Mouse (Mus musculus): ENCODE data around the gene Hoxa7.

The Hoxa7 gene

DNA sequence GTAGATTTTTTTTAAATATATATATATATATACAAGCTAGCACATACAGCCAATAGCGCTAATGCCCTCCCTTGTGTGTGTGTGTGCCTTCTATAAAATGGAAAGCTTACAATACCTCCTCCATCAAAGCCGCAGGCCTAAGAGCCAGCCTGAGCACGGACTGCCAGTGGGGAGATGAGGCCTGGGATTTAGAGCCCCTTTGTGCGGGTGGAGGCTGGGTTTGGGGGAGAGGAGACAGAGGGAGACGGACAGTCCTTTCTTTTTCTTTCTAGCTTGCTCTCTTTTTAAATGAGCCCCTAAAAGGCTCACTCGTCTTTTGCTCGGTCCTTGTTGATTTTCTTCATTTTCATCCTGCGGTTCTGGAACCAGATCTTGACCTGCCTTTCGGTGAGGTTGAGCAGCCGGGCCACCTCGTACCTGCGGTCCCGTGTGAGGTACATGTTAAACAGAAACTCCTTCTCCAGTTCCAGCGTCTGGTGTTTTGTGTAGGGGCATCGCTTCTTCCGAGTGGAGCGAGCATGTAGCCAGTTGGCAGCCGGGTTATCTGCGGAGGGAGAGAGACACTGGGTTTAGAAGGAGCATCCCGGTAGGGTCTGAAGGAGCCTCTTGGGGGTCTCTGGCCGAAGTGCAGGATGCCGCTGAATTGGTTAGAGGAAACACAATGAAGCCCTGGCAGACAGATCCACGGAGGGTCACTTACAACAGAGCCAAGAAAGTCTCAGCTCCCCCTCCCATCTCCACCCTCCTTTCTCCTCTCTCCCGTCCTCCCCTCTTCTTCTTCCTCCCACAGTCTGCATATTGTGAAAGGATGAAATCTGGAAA is 2.5 kb upstream of the Hoxa7 start:
- DNase-seq = no peak

DNA sequence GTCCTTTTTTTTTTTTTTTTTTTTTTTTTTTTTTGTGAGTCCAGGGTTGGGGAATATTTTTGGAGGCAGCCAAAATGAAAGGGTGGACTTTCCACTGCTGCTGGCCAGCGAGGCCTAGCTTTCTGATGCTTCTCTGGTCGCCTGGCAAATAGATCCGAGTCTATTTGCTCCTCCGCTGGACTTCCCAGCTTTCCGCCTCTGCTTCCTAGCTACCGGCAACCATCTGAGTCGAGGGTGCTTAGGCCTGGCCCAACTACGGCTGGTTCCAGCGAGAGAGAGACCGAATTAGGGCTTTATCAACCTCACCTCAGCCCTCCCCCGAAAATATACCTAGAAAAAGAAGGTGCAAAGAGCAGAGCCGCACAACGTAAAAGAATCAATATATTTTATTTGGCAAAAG is 1.1 kb upstream of the Hoxa7 start:
- no peak for DNase-seq

DNA sequence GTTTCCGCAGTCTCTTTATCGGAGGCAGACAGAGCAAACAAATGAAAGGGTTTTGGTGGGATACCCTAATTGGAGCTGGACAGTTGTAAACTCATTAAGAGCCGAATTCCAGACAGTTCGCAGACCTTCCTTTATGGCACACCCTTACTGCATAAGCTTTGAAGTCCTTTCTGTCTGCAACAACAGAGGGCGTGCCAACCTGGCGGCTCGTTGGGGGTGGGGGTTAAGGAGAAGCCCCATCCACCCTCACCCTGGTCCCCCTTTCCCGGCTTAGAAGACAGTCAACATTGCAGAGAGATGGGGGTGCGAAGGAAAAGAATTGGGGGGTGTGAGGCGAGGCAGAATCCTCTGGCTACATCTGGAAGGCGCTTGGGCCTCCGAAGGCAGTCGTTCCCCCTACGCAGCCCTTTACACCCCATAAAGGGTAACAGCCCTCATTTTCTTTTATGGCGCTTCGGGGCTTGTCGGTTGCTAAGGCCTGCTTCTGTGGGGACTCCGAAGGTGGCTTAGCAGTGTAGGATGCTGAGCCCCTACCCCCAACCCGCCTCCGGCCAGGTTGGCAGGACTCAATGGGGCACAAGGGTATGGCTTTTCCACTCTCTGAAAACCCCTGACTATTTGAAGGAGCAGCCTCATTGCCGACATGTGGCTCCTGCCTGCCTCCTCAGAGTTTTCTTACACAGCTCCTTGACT is 485 bp upstream of the Hoxa7 start:
- no peak for DNase-seq

DNA sequence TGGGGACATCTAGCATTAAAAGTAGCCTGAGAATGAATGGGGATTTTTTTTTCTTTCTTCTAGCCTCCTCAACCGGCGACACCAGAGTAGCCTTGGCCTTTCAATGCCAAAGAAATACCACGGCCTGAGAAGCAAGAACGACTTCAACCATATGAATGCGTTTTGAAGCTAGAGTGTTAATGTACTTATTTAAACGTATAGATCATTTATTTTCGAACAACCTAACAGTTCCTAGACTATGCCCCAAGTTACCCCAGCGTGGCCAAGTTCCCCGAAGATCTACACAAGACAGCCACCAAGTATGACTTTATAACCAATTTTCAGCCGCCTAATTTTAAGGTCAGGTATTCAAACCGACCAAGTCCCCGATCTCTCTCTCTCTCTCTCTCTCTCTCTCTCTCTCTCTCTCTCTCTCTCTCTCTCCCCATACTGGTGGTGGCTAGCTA is 766 bp downstream of the Hoxa7 start:
- no peak for DNase-seq

DNA sequence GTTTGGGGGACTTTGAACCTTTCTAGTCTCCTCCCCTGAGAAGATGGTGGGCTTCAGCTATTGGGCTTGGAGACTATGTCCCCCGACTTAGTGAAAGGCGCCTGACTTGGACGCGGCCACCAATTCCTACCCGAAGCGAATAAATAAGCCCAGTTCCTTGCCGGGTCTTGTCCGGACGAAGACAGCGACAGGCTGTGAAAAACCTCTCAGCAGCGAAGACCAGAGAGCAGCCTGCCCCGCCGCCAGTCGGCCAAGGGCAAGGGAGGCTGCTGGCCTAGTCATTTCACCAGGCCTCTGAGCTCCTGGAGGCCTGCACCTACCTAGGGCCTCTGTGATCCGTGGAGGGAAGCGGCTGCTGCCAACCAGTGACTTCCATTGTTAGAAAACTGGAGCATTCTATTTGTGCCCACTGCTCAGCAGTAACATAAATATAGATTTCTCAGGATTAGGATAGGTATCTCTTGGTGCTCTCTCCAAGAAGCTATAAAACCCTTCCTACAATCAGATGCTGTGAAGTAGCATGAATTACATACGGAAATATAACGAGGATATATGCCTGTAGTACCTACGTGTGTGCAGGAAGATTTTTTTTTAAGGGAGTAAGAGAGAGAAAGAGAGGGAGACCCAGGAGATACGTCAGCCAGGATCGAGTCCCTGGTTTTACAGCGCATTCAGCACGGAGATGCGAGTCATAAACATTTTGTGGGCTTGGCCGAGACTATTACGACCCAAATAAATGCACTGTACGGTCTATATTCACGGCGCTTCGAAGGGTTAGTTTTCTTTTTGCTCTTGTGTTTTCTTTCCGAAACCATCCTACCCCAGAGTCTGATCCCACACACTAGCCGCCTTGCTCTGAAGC is 1.4 kb downstream of the Hoxa7 start:
- DNase-seq = no peak

DNA sequence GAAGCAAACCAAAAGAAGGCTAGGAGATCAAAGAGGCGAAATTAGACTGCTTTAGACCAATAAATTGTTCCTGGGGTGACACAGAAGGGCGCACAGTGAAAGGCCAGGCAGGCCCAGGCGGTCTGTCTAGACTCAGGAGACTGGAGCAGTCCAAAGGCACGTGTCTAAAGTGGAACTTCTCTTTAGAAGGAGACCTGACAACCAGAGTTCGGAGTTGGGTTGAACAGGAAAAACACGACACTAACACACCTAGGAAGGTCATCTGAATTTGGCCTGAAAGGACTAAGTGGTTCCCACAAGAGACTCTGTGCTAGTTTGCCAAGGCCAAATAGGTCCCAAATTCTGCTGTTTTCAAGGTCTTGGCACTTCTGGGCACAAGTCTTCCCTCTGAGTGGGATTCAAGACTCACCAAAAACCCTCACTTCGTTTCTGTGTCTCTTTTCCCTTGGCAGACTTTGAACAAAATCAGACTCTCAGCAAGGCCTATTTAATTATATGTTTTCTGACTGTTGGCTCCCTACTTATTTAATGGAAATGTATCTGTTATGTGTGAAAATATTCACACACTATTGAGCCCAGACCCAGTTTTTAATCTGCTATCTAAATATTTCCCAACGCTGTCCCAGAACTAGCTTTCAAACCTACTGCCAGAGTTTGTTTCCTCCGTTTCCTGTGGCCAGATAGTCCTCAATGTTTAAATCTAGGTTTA is 2.3 kb downstream of the Hoxa7 start:
- DNase-seq = no peak

DNA sequence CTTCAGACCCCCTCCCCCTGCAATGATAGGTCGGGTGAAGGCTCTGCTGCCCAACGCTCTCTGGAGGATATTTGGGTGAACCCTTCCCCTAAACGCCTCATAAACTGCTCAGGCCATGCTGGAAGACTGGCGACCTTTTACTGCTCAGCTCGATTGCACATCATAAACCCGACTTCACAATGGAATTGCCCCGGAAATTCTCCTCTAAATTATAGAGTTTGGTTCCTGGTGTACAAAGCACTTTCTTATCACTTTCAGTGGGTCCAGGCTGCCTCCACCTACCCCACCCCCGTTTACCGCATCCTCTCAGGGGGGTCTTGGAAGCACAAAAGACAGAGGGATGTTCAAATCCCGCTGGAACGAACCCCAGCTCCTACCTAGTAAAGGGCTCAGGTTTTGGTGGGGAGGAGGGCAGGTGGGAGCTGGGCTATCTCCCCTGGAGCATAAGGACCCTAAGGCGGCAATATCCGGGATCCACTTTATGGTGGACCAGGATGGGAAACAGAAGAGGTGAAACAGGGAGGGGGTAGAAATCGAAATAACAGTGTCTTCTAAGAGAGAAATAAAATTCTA is 2.9 kb downstream of the Hoxa7 start:
- no peak for DNase-seq

DNA sequence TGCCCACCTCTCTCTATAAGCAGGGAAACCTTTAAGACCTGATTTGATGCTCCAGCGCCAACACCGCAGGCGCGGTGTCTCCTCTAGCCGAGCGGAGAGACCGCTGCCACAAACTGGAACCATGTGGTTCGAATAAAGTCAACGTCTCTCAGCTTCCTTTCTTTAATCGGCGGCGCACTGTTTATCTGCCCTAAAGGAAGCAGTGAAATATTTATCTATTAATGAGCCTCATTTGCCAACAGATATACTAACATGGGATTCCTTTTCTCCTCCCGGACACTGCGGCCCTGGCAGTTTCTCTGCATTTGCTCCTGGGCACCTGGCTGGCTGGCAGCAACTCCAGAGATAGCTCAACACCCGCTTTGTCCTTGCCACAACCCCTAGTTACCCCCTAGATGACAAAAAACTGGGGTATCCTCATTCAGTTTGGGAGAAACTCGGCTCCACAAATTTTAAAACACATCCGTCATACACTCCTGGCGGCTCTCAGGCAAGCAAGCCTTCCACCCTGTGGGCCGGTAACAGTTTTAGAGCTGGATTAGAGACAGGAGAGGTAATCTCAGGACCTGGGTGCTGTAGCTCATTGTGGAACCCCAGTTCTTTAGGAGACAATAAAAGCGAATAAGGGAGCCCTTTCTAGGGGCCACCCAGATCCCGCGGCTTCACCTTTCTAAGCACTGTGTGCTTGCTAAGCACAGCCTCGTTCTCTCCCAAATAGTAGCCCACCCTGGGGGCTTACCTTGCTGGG is 3.6 kb downstream of the Hoxa7 start:
- no peak for DNase-seq

DNA sequence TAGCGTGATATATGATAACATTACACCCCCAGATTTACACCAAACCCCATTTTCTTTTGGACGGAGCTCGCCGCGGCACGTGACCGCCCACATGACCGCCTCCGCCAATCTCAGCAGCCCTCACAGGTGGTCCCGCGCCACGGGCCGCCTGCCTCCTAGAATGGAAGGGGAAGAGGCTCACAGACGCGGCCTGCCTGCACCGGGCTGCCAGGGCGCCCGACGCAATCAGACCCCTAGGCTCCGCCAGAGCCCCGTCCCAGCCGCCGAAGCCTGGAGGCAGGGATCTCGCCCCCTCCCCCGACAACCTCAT is 4.2 kb downstream of the Hoxa7 start:
- DNase-seq = no peak

DNA sequence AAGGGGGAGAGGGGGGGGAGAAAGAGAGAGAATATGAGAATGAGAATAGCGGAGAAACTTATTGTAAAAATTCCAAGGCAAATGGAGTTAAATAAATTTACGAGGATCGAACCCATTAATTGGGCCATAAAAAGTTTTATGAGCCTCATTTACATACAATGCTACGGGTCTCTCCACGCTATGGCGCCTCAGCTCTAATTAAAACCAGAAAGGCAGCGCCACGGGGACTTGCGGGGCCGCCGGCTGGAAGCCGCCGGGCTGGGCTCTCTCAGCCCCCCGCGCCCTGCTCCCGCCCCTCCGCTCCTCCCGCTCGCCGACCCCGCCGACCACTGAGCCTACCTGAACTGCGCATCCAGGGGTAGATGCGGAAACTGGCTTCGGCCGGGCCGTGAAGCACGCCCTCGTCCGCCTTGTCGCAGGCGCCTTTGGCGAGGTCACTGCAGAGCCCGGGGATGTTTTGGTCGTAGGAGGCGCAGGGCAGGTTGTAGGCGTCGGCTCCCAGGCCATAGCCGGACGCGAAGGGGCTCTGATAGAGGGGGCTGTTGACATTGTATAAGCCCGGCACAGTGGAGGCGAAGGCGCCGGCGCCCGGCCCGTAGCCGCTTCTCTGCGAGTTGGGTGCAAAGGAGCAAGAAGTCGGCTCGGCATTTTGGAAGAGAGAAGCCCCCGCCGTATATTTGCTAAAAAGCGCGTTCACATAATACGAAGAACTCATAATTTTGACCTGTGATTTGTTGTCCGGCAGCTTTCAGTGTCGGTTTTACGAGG is 4.8 kb downstream of the Hoxa7 start:
- no peak for DNase-seq

DNA sequence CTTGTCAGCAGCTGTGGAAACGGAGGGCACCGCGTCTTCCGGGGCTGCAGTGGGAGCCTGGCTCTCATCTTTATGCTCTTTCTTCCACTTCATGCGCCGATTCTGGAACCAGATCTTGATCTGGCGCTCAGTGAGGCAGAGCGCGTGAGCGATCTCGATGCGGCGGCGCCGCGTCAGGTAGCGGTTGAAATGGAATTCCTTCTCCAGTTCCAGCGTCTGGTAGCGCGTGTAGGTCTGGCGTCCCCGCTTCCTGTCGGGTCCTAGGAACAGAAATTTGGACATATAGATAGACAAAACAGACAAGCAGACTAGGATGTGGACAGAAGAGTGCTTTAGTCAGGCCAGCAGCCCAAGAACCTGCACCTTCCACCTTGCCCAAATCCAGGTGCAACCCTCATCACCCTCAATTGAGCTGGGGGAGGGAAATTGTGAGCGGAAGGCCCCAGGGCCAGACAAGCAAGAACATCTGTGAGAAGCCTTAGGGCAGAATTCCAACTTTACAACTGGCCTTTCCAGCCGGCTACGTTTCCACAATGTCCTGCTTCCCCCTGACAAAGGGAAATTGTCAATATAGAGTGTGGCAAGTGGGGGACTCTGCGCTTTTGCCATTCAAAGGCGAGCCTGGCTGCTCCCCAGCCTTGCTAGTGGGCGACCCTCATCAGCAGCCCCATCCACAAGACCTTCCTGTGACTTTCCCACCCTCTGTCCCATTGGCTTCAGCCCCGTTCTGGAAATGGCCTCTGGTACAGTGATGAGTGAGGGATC is 5.7 kb downstream of the Hoxa7 start:
- DNase-seq = no peak

DNA sequence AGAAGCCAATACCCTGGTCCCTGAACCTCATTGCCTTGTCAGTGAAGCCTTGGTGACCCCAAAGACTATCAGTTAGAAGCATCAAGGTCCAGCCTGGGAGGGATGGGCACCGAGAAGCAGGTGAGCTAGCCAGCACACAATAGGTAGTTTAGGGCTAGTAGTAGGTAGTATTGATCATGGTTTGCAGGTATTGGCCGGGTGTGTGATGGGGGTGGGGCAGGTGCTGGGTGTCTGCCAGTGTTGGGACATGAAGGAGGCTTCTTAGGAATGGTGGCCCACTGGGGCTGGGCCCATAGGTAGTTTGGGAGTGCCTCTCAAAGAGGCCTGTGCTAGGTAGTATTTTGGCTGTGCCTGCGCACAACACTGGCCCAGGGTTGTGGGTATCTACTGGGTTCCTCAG is 6.6 kb downstream of the Hoxa7 start:
- no peak for DNase-seq

DNA sequence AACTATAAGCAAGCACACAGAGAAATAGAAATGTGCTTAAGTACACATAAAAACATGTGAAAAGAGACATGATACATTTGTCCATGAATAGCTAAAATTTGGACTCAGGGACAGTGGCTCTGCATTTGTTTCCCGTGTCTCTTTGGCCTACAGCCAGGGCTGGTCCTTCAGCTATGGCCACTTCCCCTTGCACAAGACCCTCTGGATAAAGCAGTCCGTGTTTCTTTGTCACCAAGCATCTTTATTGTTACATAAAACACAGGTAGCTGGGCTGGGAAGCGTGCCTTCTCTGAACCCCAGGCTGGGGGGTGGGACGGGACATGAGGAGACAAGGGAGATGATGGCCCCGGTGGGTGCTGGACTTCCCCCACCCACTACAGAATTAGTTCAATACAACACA is 7.4 kb downstream of the Hoxa7 start:
- no peak for DNase-seq

DNA sequence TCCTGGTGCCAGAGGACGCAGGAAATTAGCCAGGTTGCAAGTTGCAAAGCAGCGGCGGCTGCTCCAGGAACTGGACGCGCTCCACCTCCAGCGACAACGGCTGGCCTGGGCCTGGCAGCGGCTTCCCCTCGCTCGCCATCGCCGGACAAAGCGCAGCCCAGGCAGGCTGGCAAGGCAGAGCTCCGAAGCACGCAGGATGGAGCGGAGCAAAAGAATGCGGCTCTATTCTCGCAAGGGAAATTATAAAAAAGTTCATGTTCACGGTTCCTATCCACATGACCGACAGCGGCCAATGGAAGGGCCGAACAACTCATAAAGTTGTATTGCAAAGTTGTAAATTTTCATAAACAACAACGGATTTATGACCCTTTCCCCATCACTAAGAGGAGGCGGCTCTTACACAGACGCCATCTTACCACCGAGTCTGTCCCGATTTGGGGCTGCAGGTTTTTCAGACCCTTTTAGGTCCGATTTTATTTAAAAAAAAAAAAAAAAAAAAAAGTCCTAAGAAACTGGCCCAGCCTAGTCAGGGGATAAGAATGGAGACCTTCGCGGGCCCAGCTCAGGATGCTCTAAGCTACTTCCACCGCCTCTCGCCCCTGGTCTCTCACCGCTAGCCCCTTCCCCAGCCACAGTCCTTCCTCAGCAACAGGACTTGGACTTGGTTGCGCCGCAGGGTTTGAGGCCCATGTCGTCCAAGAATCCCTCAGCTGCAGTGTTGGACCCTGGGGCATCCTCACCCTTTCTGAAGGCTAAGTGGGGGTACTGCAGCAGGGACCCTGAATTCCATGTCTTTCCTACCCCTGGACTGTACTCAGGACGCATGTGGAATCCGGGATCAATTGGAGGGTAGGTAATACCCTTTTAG is 8.3 kb downstream of the Hoxa7 start, which contains the start of the genes Hoxa3 and Gm28308:
TSS of gene Hoxa3 (minus strand) at position 218 of the 868 bp plus-strand sequence.
TSS of gene Gm28308 (minus strand) at position 221 of the 868 bp plus-strand sequence.
- DNase-seq = no peak

DNA sequence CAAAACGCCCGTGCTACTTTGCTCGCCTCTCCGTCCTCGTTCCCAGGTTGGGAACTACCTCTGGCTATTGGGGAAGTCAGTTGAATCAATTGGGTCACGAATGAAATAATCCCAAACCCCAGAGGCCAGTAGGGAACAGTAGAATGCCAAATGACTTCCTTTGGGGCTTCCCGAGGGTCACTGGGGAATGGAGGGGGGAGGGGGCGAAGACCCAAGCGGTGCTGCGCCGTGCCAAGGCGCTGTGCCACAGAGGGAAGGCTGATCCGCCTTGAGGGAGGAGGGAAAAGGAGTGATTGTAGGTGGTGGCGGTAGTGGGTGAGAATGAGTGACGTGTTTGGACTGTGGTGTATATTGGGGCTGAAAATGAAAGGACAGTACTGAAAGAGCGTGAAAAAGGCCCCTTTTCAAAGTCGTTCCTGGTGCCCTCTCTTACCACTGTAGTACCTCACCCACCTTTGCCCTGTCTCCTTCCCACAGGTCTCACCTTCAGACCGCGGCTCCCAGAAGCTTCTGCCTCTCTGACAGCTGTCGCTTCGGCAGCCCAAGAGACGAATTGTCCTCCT is 9.0 kb downstream of the Hoxa7 start:
- DNase-seq = no peak

DNA sequence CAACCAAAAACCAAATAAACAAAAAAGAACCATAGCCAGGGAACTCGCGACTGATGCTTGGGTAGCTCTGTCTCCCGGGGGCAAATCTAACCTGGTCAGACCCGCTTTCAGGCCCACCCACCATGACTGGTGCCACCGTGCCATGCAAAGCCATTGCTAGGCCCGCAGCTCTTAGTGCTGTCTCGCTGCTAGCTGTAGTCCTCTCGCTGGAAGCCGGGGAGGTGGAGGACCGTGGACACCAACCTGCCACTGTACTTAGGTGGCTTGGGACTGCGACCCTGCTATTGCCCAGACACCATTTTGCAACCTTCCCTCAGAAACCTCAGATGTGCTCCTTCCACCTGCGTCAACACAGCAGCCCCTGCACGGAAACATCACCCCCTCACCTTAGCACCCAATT is 9.7 kb downstream of the Hoxa7 start:
- DNase-seq = no peak

DNA sequence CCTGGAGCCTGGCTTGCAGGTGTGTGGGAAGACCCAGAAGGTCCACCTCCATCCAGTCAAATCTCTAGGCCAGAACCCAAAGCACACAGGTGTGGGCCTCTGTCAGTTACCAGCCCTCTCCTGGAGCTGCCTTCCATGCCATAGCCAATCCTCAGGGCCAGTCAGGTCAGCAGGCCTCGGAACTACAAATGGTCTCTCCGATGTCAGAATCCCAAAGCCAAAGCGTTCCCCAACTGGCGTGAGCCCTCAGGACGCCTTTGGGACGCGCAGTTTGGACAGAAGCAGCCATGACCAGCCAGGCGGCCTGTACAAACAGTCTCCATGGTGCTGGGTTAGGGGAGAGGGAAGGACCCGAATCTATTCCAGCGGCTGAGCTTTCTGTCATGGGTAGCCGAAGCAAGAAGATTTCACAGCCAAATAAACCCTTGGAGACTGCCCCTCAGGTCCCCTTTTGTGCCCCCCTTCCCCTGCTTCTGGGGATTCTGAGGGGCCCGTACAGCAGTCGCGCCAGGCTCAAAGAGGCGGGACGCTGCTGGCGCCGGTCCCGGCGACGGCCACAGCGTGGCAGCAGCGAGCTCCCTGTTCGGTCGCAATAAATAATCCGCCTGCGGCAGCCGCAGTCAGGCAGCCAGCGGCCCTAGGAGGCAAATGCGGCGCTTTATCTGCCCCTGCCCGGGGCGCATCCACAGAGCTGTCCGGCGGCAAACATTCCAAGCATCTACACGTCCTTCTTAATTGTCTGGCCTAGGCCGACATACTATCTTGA is 10.3 kb downstream of the Hoxa7 start:
- DNase-seq = peak; percentile 58

DNA sequence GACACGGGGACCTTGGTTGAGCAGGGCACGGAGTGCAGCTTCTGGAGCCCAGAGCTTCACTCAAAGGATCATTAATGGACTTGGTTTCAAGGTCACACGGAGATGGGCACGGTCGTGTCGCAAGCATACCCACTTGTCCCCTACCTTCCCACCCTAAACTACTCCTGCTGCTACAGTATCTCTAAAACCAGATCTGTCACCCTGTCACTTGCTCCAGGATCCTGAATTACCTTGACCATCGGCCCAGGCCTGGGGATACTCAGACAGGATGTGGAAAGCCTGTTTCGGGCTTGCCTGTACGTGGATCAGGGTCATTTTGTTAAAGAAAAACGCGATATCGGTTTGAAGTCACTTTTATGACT is 12.0 kb downstream of the Hoxa7 start:
- no peak for DNase-seq

Data from right cerebral cortex, adult 18-20 months (tissue).